Mouse (Mus musculus) NIH3T3 (cell line): Measurements from ENCODE around the gene Smox.
A peak's percentile ranks its signal among the peaks of the same experiment; 100 is the strongest.
"Not testable (repeated sequence)": the region's sequence is repeated elsewhere in the genome, so short reads cannot be mapped to it uniquely, and the experiment has no call there.

Source experiments
- DNase-seq: peaks from one replicate; pipeline ENCODE4 v3.0.0-alpha.2; 2012; ENCODE audit warnings: low read depth

Smox gene

GRCm38 (mm10) chr2:131491196-131491595 lies at the start of gene Smox:
Gene Smox (plus strand): TSS chr2:131491496.
- no peak for DNase-seq

- DNase-seq, result peak; percentile 39
Observed at GRCm38 (mm10) chr2:131443084-131443890, 48.0 kb upstream of the Smox start.

DNA sequence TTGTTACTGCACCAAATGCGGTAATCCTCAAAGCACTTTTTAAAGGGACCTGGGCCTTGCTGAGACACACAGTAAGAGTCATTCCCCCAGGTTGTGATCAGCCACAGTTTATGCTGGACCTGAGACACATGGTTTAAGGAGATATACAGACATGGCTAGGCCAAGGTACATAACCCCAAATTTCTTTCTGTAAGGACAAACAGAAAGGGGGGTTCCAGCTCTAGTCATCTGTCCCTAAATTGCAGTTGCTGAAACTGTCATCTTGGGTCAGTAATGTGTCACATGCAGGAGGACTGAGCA lies 47.5 kb upstream of the Smox start:
- no peak for DNase-seq

DNA sequence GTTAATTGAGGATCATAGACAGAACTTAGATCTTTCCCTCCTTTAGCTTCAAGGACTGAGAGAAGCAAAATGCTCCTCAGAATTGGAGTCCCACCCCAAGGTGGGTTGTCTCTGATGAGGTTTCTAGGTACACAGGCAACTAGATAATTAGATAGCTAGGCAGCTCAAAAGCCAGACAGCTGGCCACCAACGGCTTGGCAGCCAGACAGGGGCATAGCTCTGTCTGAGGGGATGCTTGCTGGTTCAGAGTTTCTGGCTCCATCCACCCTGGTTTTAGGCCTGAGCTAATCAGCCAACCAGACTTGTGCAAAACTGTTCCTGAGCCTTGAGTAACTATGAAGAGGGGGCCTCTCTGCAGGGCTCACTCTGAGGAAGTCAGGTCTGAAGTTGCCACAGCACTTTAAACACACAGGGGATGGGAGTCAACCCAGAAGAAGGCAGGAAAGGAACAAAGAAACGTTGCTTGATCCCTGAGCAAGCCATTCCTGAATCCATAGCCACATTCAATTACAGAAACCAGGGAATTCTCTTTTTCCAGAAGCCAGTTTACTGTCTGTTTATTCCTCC lies 44.8 kb upstream of the Smox start:
- DNase-seq, result peak; percentile 21

- DNase-seq, result no peak
Observed at GRCm38 (mm10) chr2:131447566-131448330, 43.5 kb upstream of the Smox start.

DNA sequence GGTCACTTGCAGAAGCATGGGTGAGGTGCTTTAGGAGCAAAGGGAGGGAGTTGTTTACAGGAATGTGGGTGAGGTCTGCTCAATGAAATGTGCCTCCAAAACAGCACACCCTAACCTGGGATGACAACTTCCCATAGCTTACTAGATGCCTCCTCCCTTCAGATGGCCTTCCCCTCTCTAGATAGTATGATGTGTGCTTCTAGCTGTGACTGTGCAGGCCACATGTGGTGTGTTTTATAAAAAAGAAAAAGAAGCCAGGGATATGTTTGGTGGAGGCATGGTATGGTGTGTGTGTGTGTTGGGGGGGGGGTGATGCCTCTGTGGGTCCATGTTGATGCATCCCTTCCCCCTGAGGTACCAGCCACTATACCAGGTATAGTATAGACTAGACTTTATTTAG lies 42.9 kb upstream of the Smox start:
- no peak for DNase-seq

GRCm38 (mm10) chr2:131449720-131450119 lies 41.6 kb upstream of the Smox start:
- no peak for DNase-seq

DNA sequence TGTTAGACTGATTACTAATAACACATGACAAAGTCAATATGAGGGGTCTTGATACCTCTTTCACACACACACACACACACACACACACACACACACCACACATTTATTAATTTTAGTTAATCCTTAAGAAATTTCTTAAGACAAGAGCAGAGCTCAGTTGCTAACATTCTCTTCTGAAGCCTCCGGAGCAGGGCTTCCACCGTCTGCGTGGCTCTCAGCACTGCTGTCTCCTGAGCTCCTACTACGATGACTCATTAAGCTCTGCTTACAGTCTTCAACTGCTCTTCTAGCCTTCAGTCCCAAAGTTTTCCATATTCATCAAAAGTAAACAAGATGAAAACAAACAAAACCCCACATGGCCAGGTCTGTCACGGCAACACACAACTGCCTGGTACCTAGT lies 40.8 kb upstream of the Smox start:
- peak; percentile 51 for DNase-seq

DNA sequence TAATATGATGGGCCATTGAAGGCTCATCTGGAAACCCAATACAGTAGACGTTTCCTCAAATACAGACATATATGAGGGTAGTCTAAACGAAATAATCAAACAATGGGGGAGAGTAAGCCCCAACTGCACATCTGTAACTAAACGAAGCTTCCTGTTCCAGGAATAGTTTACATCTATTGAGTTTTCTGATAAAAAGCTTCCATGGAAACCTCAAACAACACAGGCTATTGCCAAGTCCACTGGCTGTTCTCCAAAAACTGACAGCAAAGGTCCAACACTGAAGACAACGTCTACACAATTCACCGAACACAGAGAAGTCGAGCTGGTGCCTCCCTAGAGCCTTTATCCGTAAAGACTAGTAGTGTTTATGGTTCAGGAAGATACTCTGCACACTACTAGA lies 33.6 kb upstream of the Smox start:
- DNase-seq, result peak; percentile 28

- DNase-seq, result no peak
Observed at GRCm38 (mm10) chr2:131460946-131461682, 30.2 kb upstream of the Smox start.

GRCm38 (mm10) chr2:131462991-131463390 lies 28.3 kb upstream of the Smox start:
- DNase-seq, result peak; percentile 85

DNA sequence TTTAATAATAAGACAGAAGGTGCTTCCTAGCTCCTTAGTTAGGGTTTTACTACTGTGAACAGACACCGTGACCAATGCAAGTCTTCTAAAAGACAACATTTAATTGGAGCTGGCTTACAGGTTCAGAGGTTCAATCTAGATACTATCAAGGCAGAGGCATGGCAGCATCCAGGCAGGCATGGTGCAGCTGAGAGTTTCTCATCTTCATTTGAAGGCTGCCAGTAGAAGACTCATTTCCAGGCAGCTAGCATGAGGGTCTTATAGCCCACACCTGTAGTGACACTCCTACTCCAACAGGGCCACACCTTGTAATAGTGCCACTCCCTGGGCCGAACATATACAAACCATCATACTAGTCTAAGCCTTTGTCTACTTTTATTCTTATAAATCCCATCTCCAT lies 27.1 kb upstream of the Smox start:
- DNase-seq, result no peak

DNA sequence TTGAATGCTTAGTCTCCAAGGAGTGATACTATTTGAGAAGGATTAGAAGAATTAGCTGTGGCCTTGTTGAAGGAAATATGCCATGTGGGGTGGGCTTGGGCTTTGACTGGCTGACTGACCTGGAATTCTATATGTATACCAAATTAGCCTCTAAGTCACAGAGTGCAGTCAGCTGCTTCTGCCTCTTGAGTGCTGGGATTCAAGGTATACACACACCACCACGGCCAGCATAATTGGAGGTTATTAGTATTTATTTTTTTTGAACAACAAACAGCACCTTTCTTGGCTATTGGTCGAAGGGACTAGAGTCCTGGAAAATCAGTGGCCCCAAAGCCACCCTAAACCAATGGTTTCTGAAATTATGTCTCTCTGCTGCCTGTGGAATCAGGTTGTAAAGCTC lies 24.6 kb upstream of the Smox start:
- no peak for DNase-seq

- peak; percentile 86 for DNase-seq
Observed at GRCm38 (mm10) chr2:131469916-131470315, 21.4 kb upstream of the Smox start.

DNA sequence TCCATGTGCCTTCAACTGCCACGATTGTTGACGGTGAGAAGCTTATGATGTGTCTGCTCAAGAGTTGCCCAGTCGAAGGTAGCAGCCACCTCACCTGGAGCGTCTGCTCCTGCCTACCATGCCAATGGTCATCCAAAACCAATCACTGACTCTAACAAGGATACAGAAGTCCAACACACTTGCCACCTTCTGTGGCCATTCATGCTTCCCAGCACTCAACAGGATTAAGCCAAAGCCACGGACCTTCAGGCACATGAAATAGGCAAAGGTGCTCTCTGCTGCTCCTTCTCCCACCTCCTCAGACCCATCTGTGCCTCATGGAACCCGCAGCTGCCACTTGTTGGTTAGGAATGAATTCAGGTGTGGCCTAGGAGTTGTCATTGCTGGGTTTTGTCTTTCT lies 17.5 kb upstream of the Smox start:
- no peak for DNase-seq

- DNase-seq, result not testable (repeated sequence)
Observed at GRCm38 (mm10) chr2:131477105-131477504, 14.2 kb upstream of the Smox start.

- DNase-seq, result no peak
Observed at GRCm38 (mm10) chr2:131477917-131478316, 13.4 kb upstream of the Smox start.

DNA sequence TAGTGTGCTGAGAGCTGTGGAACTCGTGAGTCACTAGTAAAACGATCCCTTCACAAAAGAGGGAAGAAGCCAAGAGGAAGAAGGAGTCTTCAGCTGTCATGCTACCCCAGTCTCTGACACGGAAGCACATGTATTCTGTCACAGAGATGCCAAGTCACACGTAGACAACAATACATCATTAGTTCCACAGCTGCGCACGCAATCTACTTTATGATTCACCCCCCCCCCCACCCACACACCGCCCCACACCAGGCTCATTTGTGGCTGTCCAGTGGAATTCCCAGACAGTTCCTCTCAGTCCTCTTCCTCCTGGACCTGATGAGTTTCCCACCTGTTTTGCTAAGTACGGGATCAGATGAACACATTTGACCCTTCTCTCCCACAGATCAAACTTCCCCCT lies 12.9 kb upstream of the Smox start:
- peak; percentile 34 for DNase-seq

DNA sequence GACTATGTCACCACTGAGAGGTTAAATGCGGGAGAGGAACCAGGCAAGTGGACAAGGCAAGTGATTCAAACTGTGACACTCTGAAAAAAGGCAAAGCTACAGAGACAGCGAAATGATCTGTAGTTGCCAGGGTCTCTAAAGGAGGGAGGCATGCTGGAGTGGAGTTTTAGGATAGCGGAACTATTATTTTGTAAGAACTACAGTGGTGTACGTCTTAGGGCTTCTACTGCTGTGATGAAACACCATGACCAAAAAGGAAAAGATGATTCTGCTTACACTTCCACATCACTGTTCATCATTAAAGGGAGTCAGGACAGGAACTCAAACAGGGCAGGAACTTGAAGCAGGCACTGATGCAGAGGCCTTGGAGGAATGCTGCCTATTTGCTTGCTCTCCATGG lies 12.4 kb upstream of the Smox start:
- no peak for DNase-seq

GRCm38 (mm10) chr2:131481733-131482132 lies 9.6 kb upstream of the Smox start:
- no peak for DNase-seq

DNA sequence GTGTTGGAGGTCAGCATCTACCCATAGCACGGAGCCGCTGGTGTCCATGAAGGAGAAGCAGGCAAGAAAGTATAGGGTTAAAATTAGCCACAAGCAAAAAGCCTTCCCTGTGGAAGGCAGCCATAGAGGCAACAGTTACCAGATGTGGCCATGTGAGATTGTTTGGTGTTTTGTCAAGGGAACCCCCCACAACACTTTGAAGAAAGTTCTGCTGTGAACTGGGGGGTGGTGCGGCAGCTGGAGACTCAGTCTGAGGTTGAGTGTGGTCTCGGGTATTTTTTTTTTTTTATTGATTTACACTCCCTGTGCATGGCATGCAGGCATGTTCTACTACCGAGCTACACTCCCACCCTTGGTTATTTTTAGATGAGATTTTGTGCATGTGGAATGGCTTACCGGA lies 8.8 kb upstream of the Smox start:
- no peak for DNase-seq

DNA sequence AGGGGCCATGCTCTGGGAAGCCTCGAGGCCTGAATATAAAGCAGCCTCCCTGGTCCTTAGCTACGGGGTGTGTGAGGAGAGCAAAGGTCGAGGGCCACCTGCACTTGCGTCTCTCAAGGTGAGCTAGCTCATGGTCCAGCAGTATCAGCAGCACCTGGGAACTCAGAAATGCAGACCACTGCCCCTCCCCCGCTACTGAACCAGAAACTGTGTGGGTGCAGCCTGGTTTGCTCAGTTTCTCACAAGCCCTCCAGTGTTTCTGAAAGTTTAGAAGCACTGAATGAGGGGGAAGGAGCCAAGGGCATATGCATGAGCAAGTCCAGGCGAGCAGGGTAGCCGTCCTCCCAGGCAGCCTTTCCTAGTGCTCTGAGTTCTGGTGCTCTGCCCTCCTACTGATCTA lies 7.7 kb upstream of the Smox start:
- no peak for DNase-seq

GRCm38 (mm10) chr2:131484182-131484581 lies 7.1 kb upstream of the Smox start:
- DNase-seq, result peak; percentile 72
